Mouse (Mus musculus): ENCODE measurements around the gene Cir1. TPM values are rescaled to one million over a fixed set of nuclear protein-coding genes. Genes with fewer than 3 reads are reported as not detected.

The Cir1 gene
- polyA plus RNA-seq, 1 experiment from 2014 or later, result 14.7 TPM

GRCm38 (mm10) chr2:73346345-73347086, 34.0 kb upstream of the Cir1 start:
- Histone ChIP-seq H3K4me1 (ENCODE audit: control insufficient read depth, insufficient read depth, low read length) (no peaks in the 10 kb centered on the region), H3K9me3 (ENCODE audit: control insufficient read depth, low read length) (no peaks in the 10 kb centered on the region), H3K36me3 (ENCODE audit: control insufficient read depth, insufficient read depth, low read length) (no peaks in the 10 kb centered on the region), H3K27me3 (replicated peaks; ENCODE audit: control insufficient read depth, insufficient read depth, low read length) (no peaks in the 10 kb centered on the region), H3K9ac (ENCODE audit: low read depth, low read length) (no peak overlapping the region), H3K4me2 (ENCODE audit: low read depth, low read length) (no peak overlapping the region), H3K4me3 (ENCODE audit: low read length) (no peak overlapping the region), H3K27ac (ENCODE audit: low read length) (no peak overlapping the region)
- no peak for ATAC-seq
- WGBS, result 64% methylated on average over 13 of the region's 13 CpGs

GRCm38 (mm10) chr2:73345204-73345603, 32.7 kb upstream of the Cir1 start:
- Histone ChIP-seq H3K9ac (ENCODE audit: low read depth, low read length) (no peak overlapping the region), H3K9me3 (ENCODE audit: control insufficient read depth, low read length) (no peaks in the 10 kb centered on the region), H3K36me3 (ENCODE audit: control insufficient read depth, insufficient read depth, low read length) (no peaks in the 10 kb centered on the region), H3K27me3 (replicated peaks; ENCODE audit: control insufficient read depth, insufficient read depth, low read length) (no peaks in the 10 kb centered on the region), H3K4me3 (ENCODE audit: low read length) (no peak overlapping the region), H3K27ac (ENCODE audit: low read length) (no peak overlapping the region), H3K4me1 (ENCODE audit: control insufficient read depth, insufficient read depth, low read length) (no peaks in the 10 kb centered on the region), H3K4me2 (ENCODE audit: low read depth, low read length) (no peak overlapping the region)
- 91% methylated on average over 4 of the region's 4 CpGs for WGBS
- no peak for ATAC-seq

- H3K36me3 ChIP-seq (ENCODE audit: control insufficient read depth, insufficient read depth, low read length), result no peaks in the 10 kb centered on the region
- no peak overlapping the region for H3K4me3 ChIP-seq (ENCODE audit: low read length)
- no peak overlapping the region for H3K4me2 ChIP-seq (ENCODE audit: low read depth, low read length)
- H3K9me3 ChIP-seq (ENCODE audit: control insufficient read depth, low read length), result no peaks in the 10 kb centered on the region
- no peak overlapping the region for H3K27ac ChIP-seq (ENCODE audit: low read length)
- 88% methylated on average over 5 of the region's 5 CpGs for WGBS
- no peak for ATAC-seq
- no peaks in the 10 kb centered on the region for H3K27me3 ChIP-seq (replicated peaks; ENCODE audit: control insufficient read depth, insufficient read depth, low read length)
- no peak overlapping the region for H3K9ac ChIP-seq (ENCODE audit: low read depth, low read length)
- no peaks in the 10 kb centered on the region for H3K4me1 ChIP-seq (ENCODE audit: control insufficient read depth, insufficient read depth, low read length)
Measured at GRCm38 (mm10) chr2:73343701-73344100, 31.2 kb upstream of the Cir1 start.

GRCm38 (mm10) chr2:73338415-73338814, 25.9 kb upstream of the Cir1 start:
- Histone ChIP-seq H3K4me3 (ENCODE audit: low read length) (no peak overlapping the region), H3K9me3 (ENCODE audit: control insufficient read depth, low read length) (no peaks in the 10 kb centered on the region), H3K27ac (ENCODE audit: low read length) (no peak overlapping the region), H3K27me3 (replicated peaks; ENCODE audit: control insufficient read depth, insufficient read depth, low read length) (no peaks in the 10 kb centered on the region), H3K9ac (ENCODE audit: low read depth, low read length) (no peak overlapping the region), H3K4me1 (ENCODE audit: control insufficient read depth, insufficient read depth, low read length) (no peaks in the 10 kb centered on the region), H3K36me3 (ENCODE audit: control insufficient read depth, insufficient read depth, low read length) (no peaks in the 10 kb centered on the region), H3K4me2 (ENCODE audit: low read depth, low read length) (no peak overlapping the region)
- ATAC-seq, result no peak
- 77% methylated on average over 8 of the region's 8 CpGs for WGBS

- 85% methylated on average over 3 of the region's 3 CpGs for WGBS
- Histone ChIP-seq H3K27me3 (replicated peaks; ENCODE audit: control insufficient read depth, insufficient read depth, low read length) (no peaks in the 10 kb centered on the region), H3K9ac (ENCODE audit: low read depth, low read length) (no peak overlapping the region), H3K27ac (ENCODE audit: low read length) (no peak overlapping the region), H3K36me3 (ENCODE audit: control insufficient read depth, insufficient read depth, low read length) (no peaks in the 10 kb centered on the region), H3K4me2 (ENCODE audit: low read depth, low read length) (no peak overlapping the region), H3K4me3 (ENCODE audit: low read length) (no peak overlapping the region), H3K9me3 (ENCODE audit: control insufficient read depth, low read length) (no peaks in the 10 kb centered on the region), H3K4me1 (ENCODE audit: control insufficient read depth, insufficient read depth, low read length) (no peaks in the 10 kb centered on the region)
- ATAC-seq, result no peak
Measured at GRCm38 (mm10) chr2:73335949-73336348, 23.4 kb upstream of the Cir1 start.

- H3K27me3 ChIP-seq (replicated peaks; ENCODE audit: control insufficient read depth, insufficient read depth, low read length), result no peaks in the 10 kb centered on the region
- H3K4me2 ChIP-seq (ENCODE audit: low read depth, low read length), result no peak overlapping the region
- WGBS, result 86% methylated on average over 5 of the region's 5 CpGs
- H3K36me3 ChIP-seq (ENCODE audit: control insufficient read depth, insufficient read depth, low read length), result no peaks in the 10 kb centered on the region
- H3K4me3 ChIP-seq (ENCODE audit: low read length), result no peak overlapping the region
- no peak overlapping the region for H3K27ac ChIP-seq (ENCODE audit: low read length)
- no peak for ATAC-seq
- no peaks in the 10 kb centered on the region for H3K4me1 ChIP-seq (ENCODE audit: control insufficient read depth, insufficient read depth, low read length)
- H3K9ac ChIP-seq (ENCODE audit: low read depth, low read length), result no peak overlapping the region
- H3K9me3 ChIP-seq (ENCODE audit: control insufficient read depth, low read length), result no peaks in the 10 kb centered on the region
Measured at GRCm38 (mm10) chr2:73325871-73326270, 13.4 kb upstream of the Cir1 start.

GRCm38 (mm10) chr2:73322991-73323390, 10.5 kb upstream of the Cir1 start:
- no peaks in the 10 kb centered on the region for H3K36me3 ChIP-seq (ENCODE audit: control insufficient read depth, insufficient read depth, low read length)
- no peaks in the 10 kb centered on the region for H3K4me1 ChIP-seq (ENCODE audit: control insufficient read depth, insufficient read depth, low read length)
- no peak overlapping the region for H3K4me3 ChIP-seq (ENCODE audit: low read length)
- 67% methylated on average over 12 of the region's 12 CpGs for WGBS
- no peak for ATAC-seq
- H3K4me2 ChIP-seq (ENCODE audit: low read depth, low read length), result no peak overlapping the region
- no peaks in the 10 kb centered on the region for H3K9me3 ChIP-seq (ENCODE audit: control insufficient read depth, low read length)
- no peaks in the 10 kb centered on the region for H3K27me3 ChIP-seq (replicated peaks; ENCODE audit: control insufficient read depth, insufficient read depth, low read length)
- no peak overlapping the region for H3K27ac ChIP-seq (ENCODE audit: low read length)
- H3K9ac ChIP-seq (ENCODE audit: low read depth, low read length), result no peak overlapping the region

- Histone ChIP-seq H3K4me2 (ENCODE audit: low read depth, low read length) (no peak overlapping the region), H3K9me3 (ENCODE audit: control insufficient read depth, low read length) (no peaks in the 10 kb centered on the region), H3K9ac (ENCODE audit: low read depth, low read length) (no peak overlapping the region), H3K4me3 (ENCODE audit: low read length) (no peak overlapping the region), H3K36me3 (ENCODE audit: control insufficient read depth, insufficient read depth, low read length) (no peaks in the 10 kb centered on the region), H3K27ac (ENCODE audit: low read length) (no peak overlapping the region), H3K27me3 (replicated peaks; ENCODE audit: control insufficient read depth, insufficient read depth, low read length) (no peaks in the 10 kb centered on the region), H3K4me1 (ENCODE audit: control insufficient read depth, insufficient read depth, low read length) (no peaks in the 10 kb centered on the region)
- ATAC-seq, result no peak
- 80% methylated on average over 5 of the region's 5 CpGs for WGBS
Measured at GRCm38 (mm10) chr2:73319218-73319617, 6.7 kb upstream of the Cir1 start.

- Histone ChIP-seq H3K27ac (ENCODE audit: low read length) (no peak overlapping the region), H3K4me1 (ENCODE audit: control insufficient read depth, insufficient read depth, low read length) (peaks cover 3% of the 10 kb centered on the region), H3K27me3 (replicated peaks; ENCODE audit: control insufficient read depth, insufficient read depth, low read length) (no peaks in the 10 kb centered on the region), H3K9ac (ENCODE audit: low read depth, low read length) (no peak overlapping the region), H3K36me3 (ENCODE audit: control insufficient read depth, insufficient read depth, low read length) (no peaks in the 10 kb centered on the region), H3K4me2 (ENCODE audit: low read depth, low read length) (no peak overlapping the region), H3K4me3 (ENCODE audit: low read length) (no peak overlapping the region), H3K9me3 (ENCODE audit: control insufficient read depth, low read length) (no peaks in the 10 kb centered on the region)
- ATAC-seq, result no peak
- WGBS, result 92% methylated on average over 9 of the region's 9 CpGs
Measured at GRCm38 (mm10) chr2:73317426-73317825, 4.9 kb upstream of the Cir1 start.

- no peak for ATAC-seq
- WGBS, result 83% methylated on average over 3 of the region's 3 CpGs
Measured at GRCm38 (mm10) chr2:73314311-73314710, 1.8 kb upstream of the Cir1 start.

More at GRCm38 (mm10) chr2:73314311-73314710, 1.8 kb upstream of the Cir1 start:
- Histone ChIP-seq H3K27me3 (replicated peaks; ENCODE audit: control insufficient read depth, insufficient read depth, low read length) (no peaks in the 10 kb centered on the region), H3K4me3 (ENCODE audit: low read length) (no peak overlapping the region), H3K27ac (ENCODE audit: low read length) (no peak overlapping the region), H3K4me2 (ENCODE audit: low read depth, low read length) (no peak overlapping the region), H3K9me3 (ENCODE audit: control insufficient read depth, low read length) (no peaks in the 10 kb centered on the region), H3K36me3 (ENCODE audit: control insufficient read depth, insufficient read depth, low read length) (no peaks in the 10 kb centered on the region), H3K9ac (ENCODE audit: low read depth, low read length) (no peak overlapping the region), H3K4me1 (ENCODE audit: control insufficient read depth, insufficient read depth, low read length) (peaks cover 8% of the 10 kb centered on the region)
